Mouse (Mus musculus) small intestine, adult 2 months (tissue): Measurements from ENCODE around the gene Fhad1. TPM values are rescaled to one million over a fixed set of nuclear protein-coding genes. Genes with fewer than 3 reads are reported as not detected.

Source experiments
- H3K27ac ChIP-seq: fragments of 200-500 bp; 2 replicates; pipeline ENCODE4 v1.5.1; 2012; ENCODE audit warnings: low read depth, low read length, control low read depth, inconsistent platforms; ENCODE audit not compliant: insufficient read depth
- H3K27me3 ChIP-seq: fragments of 200-500 bp; 2 replicates; pipeline ENCODE4 v1.6.1; 2012; ENCODE audit warnings: mild to moderate bottlenecking, moderate library complexity, low read length, inconsistent platforms; ENCODE audit not compliant: control insufficient read depth, insufficient read depth
- H3K36me3 ChIP-seq: fragments of 200-500 bp; 2 replicates; pipeline ENCODE4 v1.6.1; 2012; ENCODE audit warnings: mild to moderate bottlenecking, low read length, control low read depth, inconsistent platforms; ENCODE audit not compliant: control insufficient read depth, insufficient read depth
- H3K4me1 ChIP-seq: fragments of 200-500 bp; 2 replicates; pipeline ENCODE4 v1.6.1; 2012; ENCODE audit warnings: low read length, inconsistent platforms, mixed read lengths; ENCODE audit not compliant: control insufficient read depth, insufficient read depth, insufficient read length
- H3K4me3 ChIP-seq: fragments of 200-500 bp; 2 replicates; pipeline ENCODE4 v1.5.1; 2012; ENCODE audit warnings: low read depth, mild to moderate bottlenecking, control low read depth, inconsistent platforms, low read length, moderate library complexity
- CTCF ChIP-seq: fragments of 200-500 bp; IDR thresholded peaks from 2 replicates; pipeline ENCODE4 v1.5.1; 2012; ENCODE audit warnings: low read depth, mild to moderate bottlenecking, control low read depth, inconsistent platforms, low read length, moderate library complexity, mixed read lengths; ENCODE audit not compliant: insufficient replicate concordance, insufficient read length; ENCODE audit errors: extremely low read depth
- POLR2A ChIP-seq: fragments of 200-500 bp; IDR thresholded peaks from 2 replicates; pipeline ENCODE4 v1.6.1; 2012; ENCODE audit warnings: low read depth, mild to moderate bottlenecking, control low read depth, inconsistent platforms, low read length, moderate library complexity
- whole genome bisulfite sequencing: fragments of 180-500 bp; shearing (Covaris S2); methylation state at CpG from one replicate; pipeline ENCODE4 v1.1.7; 2018; 5-methylcytosine and 5-hydroxymethylcytosine counted together
- polyA plus RNA-seq: library from polyadenylated mRNA; depleted of rRNA; stranded (reverse); fragments of >200 nt; gene quantifications from 2 replicates; pipeline ENCODE4 v1.2.3, GENCODE M21; 2012

Fhad1 gene
- polyA plus RNA-seq, 1 experiment: 0.05 TPM

- H3K4me1 ChIP-seq: peaks cover 47% of the 10 kb centered on the region
- H3K27ac ChIP-seq: peak overlapping the region; percentile 95
- no peaks in the 10 kb centered on the region for H3K27me3 ChIP-seq
- no peak for TF ChIP-seq CTCF
- peaks cover 32% of the 10 kb centered on the region for H3K36me3 ChIP-seq
- 62% methylated on average over 9 of the region's 9 CpGs for WGBS
- peak overlapping the region; percentile 88 for H3K4me3 ChIP-seq
Measured at GRCm38 (mm10) chr4:141871909-141872308, 143.0 kb downstream of the Fhad1 start.

- H3K27me3 ChIP-seq: no peaks in the 10 kb centered on the region
- TF ChIP-seq POLR2A (no peak; the same call in 1 of the 2 replicates), CTCF (no peak)
- H3K4me3 ChIP-seq: peak overlapping the region; percentile 88
- H3K36me3 ChIP-seq: peaks cover 32% of the 10 kb centered on the region
- WGBS: 44% methylated on average over 3 of the region's 3 CpGs
- H3K27ac ChIP-seq: peak overlapping the region; percentile 95
- peaks cover 53% of the 10 kb centered on the region for H3K4me1 ChIP-seq
Measured at GRCm38 (mm10) chr4:141871333-141871725, 143.6 kb downstream of the Fhad1 start.

- Histone ChIP-seq H3K4me1 (peaks cover 55% of the 10 kb centered on the region), H3K4me3 (peak overlapping the region; percentile 88), H3K36me3 (peaks cover 33% of the 10 kb centered on the region), H3K27me3 (no peaks in the 10 kb centered on the region), H3K27ac (peak overlapping the region; percentile 95)
- TF ChIP-seq CTCF (no peak), POLR2A (no peak)
- 43% methylated on average over 11 of the region's 11 CpGs for WGBS
Measured at GRCm38 (mm10) chr4:141870666-141871332, 144.1 kb downstream of the Fhad1 start.

- Histone ChIP-seq H3K4me1 (peaks cover 60% of the 10 kb centered on the region), H3K27me3 (no peaks in the 10 kb centered on the region), H3K36me3 (peaks cover 37% of the 10 kb centered on the region), H3K4me3 (no peak overlapping the region), H3K27ac (peak overlapping the region; percentile 57)
- 42% methylated on average over 5 of the region's 5 CpGs for WGBS
- TF ChIP-seq POLR2A (no peak; the same call in 1 of the 2 replicates), CTCF (no peak)
Measured at GRCm38 (mm10) chr4:141869436-141870215, 145.3 kb downstream of the Fhad1 start.

- Histone ChIP-seq H3K36me3 (peaks cover 46% of the 10 kb centered on the region), H3K27me3 (no peaks in the 10 kb centered on the region), H3K4me1 (peaks cover 75% of the 10 kb centered on the region), H3K4me3 (no peak overlapping the region), H3K27ac (peak overlapping the region; percentile 45)
- 87% methylated on average over 10 of the region's 10 CpGs for WGBS
- TF ChIP-seq POLR2A: no peak
- TF ChIP-seq CTCF: no peak
Measured at GRCm38 (mm10) chr4:141868051-141868450, 146.8 kb downstream of the Fhad1 start.

GRCm38 (mm10) chr4:141867498-141867897, 147.4 kb downstream of the Fhad1 start:
- Histone ChIP-seq H3K36me3 (peaks cover 47% of the 10 kb centered on the region), H3K27ac (peak overlapping the region; percentile 45), H3K4me3 (no peak overlapping the region), H3K4me1 (peaks cover 80% of the 10 kb centered on the region), H3K27me3 (no peaks in the 10 kb centered on the region)
- WGBS: 12% methylated on average over 4 of the region's 4 CpGs
- TF ChIP-seq POLR2A (no peak), CTCF (no peak)

GRCm38 (mm10) chr4:141866933-141867490, 147.9 kb downstream of the Fhad1 start:
- Histone ChIP-seq H3K27ac (peak overlapping the region; percentile 45), H3K4me3 (no peak overlapping the region), H3K27me3 (no peaks in the 10 kb centered on the region), H3K36me3 (peaks cover 46% of the 10 kb centered on the region), H3K4me1 (peaks cover 84% of the 10 kb centered on the region)
- TF ChIP-seq CTCF (no peak), POLR2A (no peak)
- 16% methylated on average over 10 of the region's 10 CpGs for WGBS
